Mouse (Mus musculus): ENCODE data around the gene Upk3b. TPM values are rescaled to one million over a fixed set of nuclear protein-coding genes. Genes with fewer than 3 reads are reported as not detected.

Upk3b gene
- polyA plus RNA-seq, 2 experiments: 0.74 to 1.1 TPM

GRCm38 (mm10) chr5:136086290-136086689, 48.0 kb downstream of the Upk3b start:
- no peak for ATAC-seq (ENCODE audit: low FRiP score, low read depth)
- 86% methylated on average over 8 of the region's 8 CpGs for WGBS
- no peaks in the 10 kb centered on the region for H3K27me3 ChIP-seq (ENCODE audit: control insufficient read depth, insufficient read depth, low read length)
- no peak overlapping the region for H3K4me2 ChIP-seq (replicated peaks; ENCODE audit: low read depth, low read length, severe bottlenecking)
- no peaks in the 10 kb centered on the region for H3K9me3 ChIP-seq (ENCODE audit: control insufficient read depth, low read length)
- H3K27ac ChIP-seq (replicated peaks; ENCODE audit: low read depth, low read length): no peak overlapping the region
- no peak for TF ChIP-seq POLR2A (IDR thresholded peaks at IDR 0.05; ENCODE audit: borderline replicate concordance, extremely low read depth, insufficient read depth, insufficient read length)
- DNase-seq (ENCODE audit: low spot score): no peak
- no peak overlapping the region for H3K9ac ChIP-seq (ENCODE audit: low read depth, low read length, severe bottlenecking)
- peaks cover 9% of the 10 kb centered on the region; the same call in 1 of the 2 replicates for H3K4me1 ChIP-seq (ENCODE audit: control insufficient read depth, insufficient read depth, low read length)
- no peaks in the 10 kb centered on the region; the same call in none of the 2 replicates for H3K36me3 ChIP-seq (ENCODE audit: control insufficient read depth, insufficient read depth, low read length)
- no peak overlapping the region for H3K4me3 ChIP-seq (replicated peaks; ENCODE audit: low read length)

- Histone ChIP-seq H3K36me3 (ENCODE audit: control insufficient read depth, insufficient read depth, low read length) (no peaks in the 10 kb centered on the region; the same call in none of the 2 replicates), H3K4me3 (replicated peaks; ENCODE audit: low read length) (no peak overlapping the region), H3K9me3 (ENCODE audit: control insufficient read depth, low read length) (no peaks in the 10 kb centered on the region), H3K4me1 (ENCODE audit: control insufficient read depth, insufficient read depth, low read length) (peaks cover 7% of the 10 kb centered on the region; the same call in 1 of the 2 replicates), H3K4me2 (replicated peaks; ENCODE audit: low read depth, low read length, severe bottlenecking) (no peak overlapping the region), H3K9ac (ENCODE audit: low read depth, low read length, severe bottlenecking) (no peak overlapping the region), H3K27me3 (ENCODE audit: control insufficient read depth, insufficient read depth, low read length) (no peaks in the 10 kb centered on the region), H3K27ac (replicated peaks; ENCODE audit: low read depth, low read length) (no peak overlapping the region)
- ATAC-seq (ENCODE audit: low FRiP score, low read depth): no peak
- WGBS: 17% methylated on average over 14 of the region's 14 CpGs
- TF ChIP-seq POLR2A (IDR thresholded peaks at IDR 0.05; ENCODE audit: borderline replicate concordance, extremely low read depth, insufficient read depth, insufficient read length): no peak
- DNase-seq (ENCODE audit: low spot score): no peak
Measured at GRCm38 (mm10) chr5:136088821-136089575, 50.7 kb downstream of the Upk3b start.

GRCm38 (mm10) chr5:136091927-136092326, 53.6 kb downstream of the Upk3b start:
- TF ChIP-seq POLR2A (IDR thresholded peaks at IDR 0.05; ENCODE audit: borderline replicate concordance, extremely low read depth, insufficient read depth, insufficient read length): no peak
- WGBS: 61% methylated on average over 5 of the region's 5 CpGs
- H3K27ac ChIP-seq (replicated peaks; ENCODE audit: low read depth, low read length): no peak overlapping the region
- H3K9ac ChIP-seq (ENCODE audit: low read depth, low read length, severe bottlenecking): no peak overlapping the region
- ATAC-seq (ENCODE audit: low FRiP score, low read depth): no peak
- H3K4me1 ChIP-seq (ENCODE audit: control insufficient read depth, insufficient read depth, low read length): no peaks in the 10 kb centered on the region
- H3K4me3 ChIP-seq (replicated peaks; ENCODE audit: low read length): no peak overlapping the region
- H3K9me3 ChIP-seq (ENCODE audit: control insufficient read depth, low read length): no peaks in the 10 kb centered on the region
- H3K27me3 ChIP-seq (ENCODE audit: control insufficient read depth, insufficient read depth, low read length): no peaks in the 10 kb centered on the region
- H3K36me3 ChIP-seq (ENCODE audit: control insufficient read depth, insufficient read depth, low read length): no peaks in the 10 kb centered on the region; the same call in none of the 2 replicates
- DNase-seq (ENCODE audit: low spot score): no peak
- no peak overlapping the region for H3K4me2 ChIP-seq (replicated peaks; ENCODE audit: low read depth, low read length, severe bottlenecking)

- TF ChIP-seq POLR2A (IDR thresholded peaks at IDR 0.05; ENCODE audit: borderline replicate concordance, extremely low read depth, insufficient read depth, insufficient read length): no peak
- no peaks in the 10 kb centered on the region for H3K9me3 ChIP-seq (ENCODE audit: control insufficient read depth, low read length)
- no peaks in the 10 kb centered on the region for H3K27me3 ChIP-seq (ENCODE audit: control insufficient read depth, insufficient read depth, low read length)
- H3K4me2 ChIP-seq (replicated peaks; ENCODE audit: low read depth, low read length, severe bottlenecking): no peak overlapping the region
- ATAC-seq (ENCODE audit: low FRiP score, low read depth): no peak
- H3K4me1 ChIP-seq (ENCODE audit: control insufficient read depth, insufficient read depth, low read length): no peaks in the 10 kb centered on the region
- H3K9ac ChIP-seq (ENCODE audit: low read depth, low read length, severe bottlenecking): no peak overlapping the region
- H3K27ac ChIP-seq (replicated peaks; ENCODE audit: low read depth, low read length): no peak overlapping the region
- DNase-seq (ENCODE audit: low spot score): no peak
- no peaks in the 10 kb centered on the region; the same call in none of the 2 replicates for H3K36me3 ChIP-seq (ENCODE audit: control insufficient read depth, insufficient read depth, low read length)
- 71% methylated on average over 8 of the region's 8 CpGs for WGBS
- H3K4me3 ChIP-seq (replicated peaks; ENCODE audit: low read length): no peak overlapping the region
Measured at GRCm38 (mm10) chr5:136094249-136095010, 56.1 kb downstream of the Upk3b start.

- Histone ChIP-seq H3K4me3 (replicated peaks; ENCODE audit: low read length) (no peak overlapping the region), H3K9me3 (ENCODE audit: control insufficient read depth, low read length) (no peaks in the 10 kb centered on the region), H3K27ac (replicated peaks; ENCODE audit: low read depth, low read length) (no peak overlapping the region), H3K4me2 (replicated peaks; ENCODE audit: low read depth, low read length, severe bottlenecking) (no peak overlapping the region), H3K9ac (ENCODE audit: low read depth, low read length, severe bottlenecking) (no peak overlapping the region), H3K36me3 (ENCODE audit: control insufficient read depth, insufficient read depth, low read length) (no peaks in the 10 kb centered on the region; the same call in 1 of the 2 replicates), H3K27me3 (ENCODE audit: control insufficient read depth, insufficient read depth, low read length) (no peaks in the 10 kb centered on the region), H3K4me1 (ENCODE audit: control insufficient read depth, insufficient read depth, low read length) (no peaks in the 10 kb centered on the region)
- no peak for DNase-seq (ENCODE audit: low spot score)
- TF ChIP-seq POLR2A (IDR thresholded peaks at IDR 0.05; ENCODE audit: borderline replicate concordance, extremely low read depth, insufficient read depth, insufficient read length): no peak
- ATAC-seq (ENCODE audit: low FRiP score, low read depth): no peak
- WGBS: 74% methylated on average over 7 of the region's 7 CpGs
Measured at GRCm38 (mm10) chr5:136095089-136095488, 56.8 kb downstream of the Upk3b start.

Other genes with a start within 250 kb of the Upk3b start
- 0.53 and 0.55 TPM in 2 replicates for gene Srrm3, start 231.6 kb upstream of the Upk3b start, polyA plus RNA-seq (2012; rRNA removed)
- gene Srrm3, start 231.6 kb upstream of the Upk3b start, polyA plus RNA-seq (2014; fragmentation: Nextera tagmentation; extraction: Ambion mirVana): 0.07 and 0.12 TPM in 2 replicates
- gene Hspb1, start 150.6 kb upstream of the Upk3b start, polyA plus RNA-seq (2012; rRNA removed): 326 and 338 TPM in 2 replicates
- 433 and 574 TPM in 2 replicates for gene Hspb1, start 150.6 kb upstream of the Upk3b start, polyA plus RNA-seq (2014; fragmentation: Nextera tagmentation; extraction: Ambion mirVana)
- gene Ywhag, start 103.9 kb upstream of the Upk3b start, polyA plus RNA-seq (2012; rRNA removed): 83.6 and 91.3 TPM in 2 replicates
- gene Ywhag, start 103.9 kb upstream of the Upk3b start, polyA plus RNA-seq (2014; fragmentation: Nextera tagmentation; extraction: Ambion mirVana): 72.9 and 76.9 TPM in 2 replicates
- gene Ssc4d, start 64.0 kb upstream of the Upk3b start, polyA plus RNA-seq (2012; rRNA removed): 6.6 and 7.2 TPM in 2 replicates
- 2.6 and 3.2 TPM in 2 replicates for gene Ssc4d, start 64.0 kb upstream of the Upk3b start, polyA plus RNA-seq (2014; fragmentation: Nextera tagmentation; extraction: Ambion mirVana)
- gene Zp3, start 58.4 kb upstream of the Upk3b start, polyA plus RNA-seq (2012; rRNA removed): 0.32 and 0.38 TPM in 2 replicates
- 0.37 and 0.40 TPM in 2 replicates for gene Zp3, start 58.4 kb upstream of the Upk3b start, polyA plus RNA-seq (2014; fragmentation: Nextera tagmentation; extraction: Ambion mirVana)
- 28.5 and 38.2 TPM in 2 replicates for gene Dtx2, start 43.7 kb upstream of the Upk3b start, polyA plus RNA-seq (2012; rRNA removed)
- gene Dtx2, start 43.7 kb upstream of the Upk3b start, polyA plus RNA-seq (2014; fragmentation: Nextera tagmentation; extraction: Ambion mirVana): 29.5 TPM in 2 replicates
- gene Upk3bl, start 16.0 kb downstream of the Upk3b start, polyA plus RNA-seq (2012; rRNA removed): 3.0 and 7.5 TPM in 2 replicates
- 11.5 and 14.1 TPM in 2 replicates for gene Upk3bl, start 16.0 kb downstream of the Upk3b start, polyA plus RNA-seq (2014; fragmentation: Nextera tagmentation; extraction: Ambion mirVana)
- gene Rasa4, start 45.4 kb downstream of the Upk3b start, polyA plus RNA-seq (2012; rRNA removed): 29.4 and 35.0 TPM in 2 replicates
- gene Rasa4, start 45.4 kb downstream of the Upk3b start, polyA plus RNA-seq (2014; fragmentation: Nextera tagmentation; extraction: Ambion mirVana): 14.1 and 17.1 TPM in 2 replicates
- gene Polr2j, start 78.1 kb downstream of the Upk3b start, polyA plus RNA-seq (2012; rRNA removed): 148 and 156 TPM in 2 replicates
- gene Polr2j, start 78.1 kb downstream of the Upk3b start, polyA plus RNA-seq (2014; fragmentation: Nextera tagmentation; extraction: Ambion mirVana): 245 and 251 TPM in 2 replicates
- 59.4 and 71.7 TPM in 2 replicates for gene Lrwd1, start 97.6 kb downstream of the Upk3b start, polyA plus RNA-seq (2012; rRNA removed)
- gene Lrwd1, start 97.6 kb downstream of the Upk3b start, polyA plus RNA-seq (2014; fragmentation: Nextera tagmentation; extraction: Ambion mirVana): 31.1 and 33.6 TPM in 2 replicates
- gene Alkbh4, start 97.7 kb downstream of the Upk3b start, polyA plus RNA-seq (2012; rRNA removed): 20.0 and 28.9 TPM in 2 replicates
- gene Alkbh4, start 97.7 kb downstream of the Upk3b start, polyA plus RNA-seq (2014; fragmentation: Nextera tagmentation; extraction: Ambion mirVana): 15.0 and 16.1 TPM in 2 replicates
- gene Orai2, start 132.2 kb downstream of the Upk3b start, polyA plus RNA-seq (2012; rRNA removed): 13.7 and 18.4 TPM in 2 replicates
- gene Orai2, start 132.2 kb downstream of the Upk3b start, polyA plus RNA-seq (2014; fragmentation: Nextera tagmentation; extraction: Ambion mirVana): 9.0 and 10.2 TPM in 2 replicates
- 20.4 and 32.4 TPM in 2 replicates for gene Prkrip1, start 160.5 kb downstream of the Upk3b start, polyA plus RNA-seq (2012; rRNA removed)
- 52.3 and 53.0 TPM in 2 replicates for gene Prkrip1, start 160.5 kb downstream of the Upk3b start, polyA plus RNA-seq (2014; fragmentation: Nextera tagmentation; extraction: Ambion mirVana)
- 14.6 and 19.7 TPM in 2 replicates for gene Sh2b2, start 208.1 kb downstream of the Upk3b start, polyA plus RNA-seq (2012; rRNA removed)
- 6.3 and 9.0 TPM in 2 replicates for gene Sh2b2, start 208.1 kb downstream of the Upk3b start, polyA plus RNA-seq (2014; fragmentation: Nextera tagmentation; extraction: Ambion mirVana)